Mouse (Mus musculus): ENCODE measurements around the gene Foxc1.

Gene Foxc1

DNA sequence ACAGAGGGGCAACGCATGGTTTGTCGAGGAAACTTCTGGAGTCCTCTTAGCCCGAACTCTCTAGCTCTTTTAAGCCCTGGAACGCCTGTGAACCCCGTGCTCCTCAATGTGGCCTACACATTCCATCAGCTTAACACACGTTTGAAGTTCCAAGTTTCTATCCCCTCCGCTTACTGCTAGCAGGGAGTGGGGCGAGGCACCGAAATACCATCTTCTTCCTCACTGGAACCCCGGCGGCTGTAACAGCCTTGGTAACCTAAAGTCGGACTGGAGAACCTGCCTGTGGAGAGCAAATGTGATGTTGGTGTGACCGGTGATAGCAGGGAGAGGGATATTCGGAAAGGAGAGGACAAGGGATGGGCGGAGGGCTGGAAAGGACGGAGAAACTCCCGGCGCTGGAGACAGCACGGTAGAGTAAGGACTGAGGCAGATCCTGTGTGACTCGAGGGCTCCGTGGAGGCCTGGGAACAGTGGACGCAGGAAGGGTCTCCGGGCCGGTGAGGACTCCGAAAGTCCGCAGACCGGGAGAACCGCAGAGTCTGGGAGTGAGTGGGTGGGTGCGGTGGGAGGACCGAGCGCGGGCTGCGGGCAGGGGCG lies 504 bp upstream of the Foxc1 start:
- in situ Hi-C loops (cut with MboI, MseI): no loop called here

DNA sequence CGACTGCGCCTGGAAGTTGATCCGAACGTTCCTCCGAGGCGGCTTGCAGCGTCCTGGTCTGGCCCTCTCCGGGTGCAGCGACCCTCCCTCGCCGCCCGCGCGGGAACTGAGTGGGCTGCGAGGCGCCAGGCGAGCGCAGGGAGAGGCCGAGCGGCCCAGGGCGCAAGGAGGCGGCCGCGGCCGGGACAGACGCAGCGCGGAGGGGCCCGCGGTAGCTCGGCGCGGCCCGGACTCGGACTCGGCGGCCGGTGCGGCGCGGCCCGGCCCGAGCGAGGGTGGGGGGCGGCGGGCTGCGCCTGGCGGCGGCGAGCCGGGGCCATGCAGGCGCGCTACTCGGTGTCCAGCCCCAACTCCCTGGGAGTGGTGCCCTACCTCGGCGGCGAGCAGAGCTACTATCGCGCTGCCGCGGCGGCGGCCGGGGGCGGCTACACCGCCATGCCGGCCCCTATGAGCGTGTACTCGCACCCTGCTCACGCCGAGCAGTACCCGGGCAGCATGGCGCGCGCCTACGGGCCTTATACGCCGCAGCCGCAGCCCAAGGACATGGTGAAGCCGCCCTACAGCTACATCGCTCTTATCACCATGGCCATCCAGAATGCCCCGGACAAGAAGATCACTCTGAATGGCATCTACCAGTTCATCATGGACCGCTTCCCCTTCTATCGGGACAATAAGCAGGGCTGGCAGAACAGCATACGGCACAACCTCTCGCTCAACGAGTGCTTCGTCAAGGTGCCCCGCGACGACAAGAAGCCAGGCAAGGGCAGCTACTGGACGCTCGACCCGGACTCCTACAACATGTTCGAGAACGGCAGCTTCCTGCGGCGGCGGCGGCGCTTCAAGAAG lies 680 bp downstream of the Foxc1 start:
- in situ Hi-C loops (cut with MboI, MseI): no loop called here

DNA sequence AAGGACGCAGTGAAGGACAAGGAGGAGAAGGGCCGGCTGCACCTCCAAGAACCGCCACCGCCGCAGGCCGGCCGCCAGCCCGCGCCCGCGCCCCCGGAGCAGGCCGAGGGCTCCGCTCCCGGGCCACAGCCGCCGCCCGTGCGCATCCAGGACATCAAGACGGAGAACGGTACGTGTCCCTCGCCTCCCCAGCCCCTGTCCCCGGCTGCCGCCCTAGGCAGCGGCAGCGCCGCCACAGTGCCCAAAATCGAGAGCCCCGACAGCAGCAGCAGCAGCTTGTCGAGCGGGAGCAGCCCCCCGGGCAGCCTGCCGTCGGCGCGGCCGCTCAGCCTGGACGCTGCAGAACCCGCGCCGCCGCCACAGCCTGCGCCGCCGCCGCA lies 1.3 kb downstream of the Foxc1 start:
- in situ Hi-C loops (cut with MboI, MseI): no loop called here

DNA sequence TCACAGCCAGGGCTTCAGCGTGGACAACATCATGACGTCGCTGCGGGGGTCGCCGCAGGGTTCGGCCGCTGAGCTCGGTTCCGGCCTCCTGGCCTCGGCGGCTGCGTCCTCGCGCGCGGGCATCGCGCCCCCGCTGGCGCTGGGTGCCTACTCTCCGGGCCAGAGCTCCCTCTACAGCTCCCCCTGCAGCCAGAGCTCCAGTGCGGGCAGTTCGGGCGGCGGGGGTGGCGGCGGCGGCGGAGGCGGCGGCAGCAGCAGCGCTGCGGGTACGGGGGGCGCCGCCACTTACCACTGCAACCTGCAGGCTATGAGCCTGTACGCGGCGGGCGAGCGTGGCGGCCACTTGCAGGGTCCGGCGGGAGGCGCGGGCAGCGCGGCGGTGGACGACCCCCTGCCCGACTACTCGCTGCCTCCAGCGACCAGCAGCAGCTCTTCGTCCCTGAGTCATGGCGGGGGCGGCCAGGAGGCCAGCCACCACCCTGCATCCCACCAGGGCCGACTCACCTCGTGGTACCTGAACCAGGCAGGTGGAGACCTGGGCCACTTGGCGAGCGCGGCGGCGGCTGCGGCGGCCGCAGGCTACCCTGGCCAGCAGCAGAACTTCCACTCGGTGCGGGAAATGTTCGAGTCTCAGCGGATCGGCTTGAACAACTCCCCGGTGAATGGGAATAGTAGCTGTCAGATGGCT lies 1.8 kb downstream of the Foxc1 start:
- in situ Hi-C loops (cut with MboI, MseI): no loop called here

DNA sequence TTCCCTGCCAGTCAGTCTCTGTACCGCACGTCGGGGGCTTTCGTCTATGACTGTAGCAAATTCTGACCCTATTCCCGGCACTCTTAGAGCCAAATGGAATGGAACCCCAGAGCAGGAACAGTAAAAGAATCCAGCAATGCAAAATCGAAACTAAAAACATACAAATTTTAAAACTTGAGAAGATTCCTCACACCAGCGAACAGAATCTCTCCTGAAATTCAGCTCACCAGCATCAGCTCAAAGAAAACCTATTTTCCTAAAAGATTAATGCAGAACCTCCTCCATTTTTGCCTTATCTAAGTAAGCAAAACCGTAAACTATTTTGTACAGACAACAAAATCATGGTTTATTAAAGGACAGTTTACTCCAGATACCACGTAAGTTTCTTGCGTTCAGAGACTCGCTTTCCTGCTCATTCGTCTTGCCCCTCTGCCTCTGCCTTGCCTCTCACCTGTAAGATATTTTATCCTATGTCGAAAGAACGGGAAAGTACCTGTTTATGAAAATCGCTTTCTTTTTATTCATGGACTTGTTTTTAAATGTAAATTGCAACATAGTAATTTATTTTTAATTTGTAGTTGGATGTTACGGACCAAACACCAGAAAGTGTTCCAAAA lies 2.5 kb downstream of the Foxc1 start:
- in situ Hi-C loops (cut with MboI, MseI): no loop called here

DNA sequence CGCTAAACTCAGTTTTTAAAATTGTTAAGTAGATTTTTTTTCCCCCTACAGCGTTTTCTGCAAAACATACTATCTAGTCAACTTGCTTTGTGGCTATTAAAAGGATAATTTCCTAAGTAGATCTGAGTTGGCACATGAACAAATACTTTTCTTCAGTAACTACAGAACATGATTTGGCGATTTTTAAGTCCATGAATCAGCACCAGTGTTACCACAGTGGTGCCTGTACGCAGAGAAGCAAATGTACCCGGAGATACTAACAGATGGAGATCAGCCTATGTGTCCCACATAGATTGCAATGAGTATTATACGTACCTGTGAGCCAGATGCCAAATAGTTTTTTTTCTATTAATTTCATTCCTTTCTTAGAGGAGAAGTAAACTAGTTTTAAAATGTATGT lies 3.3 kb downstream of the Foxc1 start:
- in situ Hi-C loops (cut with MboI, MseI): no loop called here

DNA sequence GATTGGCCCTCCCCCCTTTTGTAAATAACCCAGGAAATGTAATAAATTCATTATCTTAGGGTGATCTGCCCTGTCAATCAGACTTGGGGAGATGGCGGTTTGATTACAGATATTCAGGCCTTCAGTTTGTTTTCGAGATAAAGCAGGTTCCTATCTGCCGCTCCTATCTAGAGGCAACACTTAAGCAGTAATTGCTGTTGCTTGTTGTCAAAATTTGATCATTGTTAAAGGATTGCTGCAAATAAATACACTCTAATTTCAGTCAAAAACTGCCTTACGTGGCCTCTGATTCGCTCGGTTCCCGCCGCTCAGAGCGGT lies 3.9 kb downstream of the Foxc1 start:
- in situ Hi-C loops (cut with MboI, MseI): no loop called here

DNA sequence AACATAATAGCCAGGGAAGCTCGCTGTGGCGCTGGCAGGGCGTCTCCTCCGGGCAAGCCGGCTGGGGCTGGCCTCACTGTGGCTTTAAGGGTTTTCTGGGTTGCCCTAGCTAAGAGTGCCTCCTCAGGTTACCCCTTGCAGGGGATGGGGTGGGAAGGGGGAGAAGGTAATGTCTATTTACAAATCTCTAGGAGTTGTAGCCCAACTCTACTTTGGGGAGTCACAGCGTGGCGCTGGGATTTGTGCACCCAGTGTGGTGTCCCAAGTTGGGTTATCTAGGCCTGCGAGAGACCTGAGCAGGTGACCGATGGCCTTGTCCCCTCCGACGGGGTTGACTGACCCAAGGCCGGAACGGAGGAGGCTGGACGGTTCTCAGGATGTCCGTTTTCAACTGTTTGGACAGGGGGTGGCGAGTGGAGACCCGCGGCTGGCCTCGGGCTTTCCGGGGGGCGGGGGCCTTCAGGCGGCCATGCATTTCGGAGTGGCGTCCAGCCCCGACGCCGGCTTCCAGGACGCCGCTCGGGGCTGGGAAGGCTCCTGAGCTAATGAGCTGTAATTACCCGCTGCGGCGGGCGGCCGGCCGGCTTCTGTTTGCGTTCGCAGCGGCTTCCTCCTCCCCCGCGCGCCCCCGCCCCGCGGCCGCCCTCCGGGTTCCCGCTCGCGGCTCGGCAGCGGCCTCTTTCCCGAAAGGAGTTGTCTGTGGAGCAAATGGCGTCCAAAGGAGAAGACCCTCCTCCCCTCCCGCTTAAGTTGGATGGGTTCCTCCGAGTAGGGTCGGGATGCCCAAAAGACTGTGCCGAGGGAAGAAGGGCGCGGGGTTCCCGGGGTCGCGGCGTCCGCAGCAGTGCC lies 4.5 kb downstream of the Foxc1 start:
- in situ Hi-C loops (cut with MboI, MseI): no loop called here

DNA sequence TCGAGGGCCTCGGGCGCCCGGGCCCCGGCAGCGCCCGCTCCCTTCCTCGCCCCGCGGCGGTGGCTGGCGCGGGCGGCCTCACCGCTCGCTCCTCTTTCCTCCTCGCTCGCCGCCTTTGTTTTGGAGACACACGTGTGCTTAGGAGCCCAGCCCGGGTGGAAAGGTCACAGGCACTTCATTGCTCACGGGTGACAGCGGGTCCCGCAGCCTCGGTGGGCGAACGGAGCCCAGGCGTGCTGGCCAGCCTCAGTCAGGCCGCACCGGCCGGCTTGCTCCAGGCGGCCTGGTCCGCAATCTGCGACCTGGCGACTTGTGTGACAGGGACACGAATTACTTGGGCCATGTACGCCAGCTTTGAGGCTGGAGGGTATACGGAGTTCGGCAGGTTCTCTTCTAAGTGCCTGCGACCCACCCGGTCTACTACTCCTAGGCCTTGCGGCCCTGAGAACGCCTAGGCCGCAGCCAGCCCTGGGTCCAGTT lies 5.1 kb downstream of the Foxc1 start:
- in situ Hi-C loops (cut with MboI, MseI): no loop called here

DNA sequence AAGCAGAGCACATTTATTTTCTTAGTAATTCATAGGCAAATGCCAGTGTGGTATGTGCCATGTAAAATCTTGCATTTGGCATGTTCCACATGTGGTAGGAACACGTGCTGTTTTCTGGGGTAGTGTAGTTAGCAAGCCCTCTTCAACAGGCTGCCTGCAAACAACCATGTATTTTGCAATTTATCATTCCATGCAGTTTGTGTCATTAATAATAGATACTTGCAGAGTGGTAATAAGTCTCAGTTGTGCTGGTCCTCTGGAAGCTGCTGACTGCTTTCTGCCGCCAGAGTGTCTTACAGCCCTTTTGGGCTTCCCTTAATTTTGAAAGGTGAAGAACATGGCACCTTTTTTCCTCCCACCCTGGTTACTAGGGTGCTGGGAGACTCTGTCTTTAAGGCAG lies 6.3 kb downstream of the Foxc1 start:
- in situ Hi-C loops (cut with MboI, MseI): no loop called here

DNA sequence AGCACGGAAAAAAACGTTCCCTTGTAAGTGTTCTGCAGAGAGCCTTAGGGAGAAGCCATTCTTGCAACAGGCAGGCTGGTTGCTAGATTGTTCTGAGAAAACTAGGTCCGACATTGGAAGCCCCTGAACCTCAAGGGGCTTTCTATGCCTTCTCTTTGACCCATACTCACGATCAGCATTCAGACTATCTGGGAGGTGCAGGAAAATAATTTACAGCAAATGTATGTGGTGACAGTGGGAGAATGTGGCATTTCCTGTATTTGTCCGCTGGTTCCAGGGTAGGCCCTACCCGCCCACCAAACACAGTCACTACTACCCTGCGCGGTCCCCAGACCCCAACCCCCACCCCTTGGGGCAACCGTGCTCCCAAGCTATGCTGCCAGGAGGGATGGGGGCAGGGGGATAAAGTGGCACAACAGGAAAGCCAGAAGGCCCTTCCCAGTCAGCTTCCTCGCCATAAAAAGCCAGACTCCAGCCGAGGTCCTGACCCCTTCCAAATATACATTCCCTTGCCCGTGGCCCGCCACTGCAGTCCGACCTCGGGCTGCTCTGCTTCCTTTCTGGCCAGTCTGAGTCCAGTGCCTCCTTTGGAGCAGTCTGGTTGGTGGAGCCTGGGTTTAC lies 9.1 kb downstream of the Foxc1 start:
- in situ Hi-C loops (cut with MboI, MseI): no loop called here

DNA sequence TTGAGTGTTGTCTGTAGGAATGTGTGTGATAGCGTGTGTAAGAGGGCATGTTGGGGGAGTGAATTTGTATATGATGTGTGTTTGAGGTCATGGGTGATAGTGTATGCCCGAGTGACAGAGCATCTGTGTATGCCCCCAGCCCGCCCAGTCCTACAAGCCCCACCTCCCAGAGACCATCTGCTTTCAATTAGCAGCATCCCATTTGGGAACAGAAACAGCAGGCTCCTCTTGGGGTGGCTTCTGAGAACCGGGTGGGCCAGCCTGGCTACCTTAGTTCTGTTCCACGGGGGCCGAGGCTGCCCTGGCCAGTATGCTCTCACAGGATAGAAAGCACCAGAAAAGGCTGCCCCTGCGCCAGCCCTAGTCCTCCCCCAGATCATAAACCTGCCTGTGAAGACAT lies 11.9 kb downstream of the Foxc1 start:
- in situ Hi-C loops (cut with MboI, MseI): no loop called here

DNA sequence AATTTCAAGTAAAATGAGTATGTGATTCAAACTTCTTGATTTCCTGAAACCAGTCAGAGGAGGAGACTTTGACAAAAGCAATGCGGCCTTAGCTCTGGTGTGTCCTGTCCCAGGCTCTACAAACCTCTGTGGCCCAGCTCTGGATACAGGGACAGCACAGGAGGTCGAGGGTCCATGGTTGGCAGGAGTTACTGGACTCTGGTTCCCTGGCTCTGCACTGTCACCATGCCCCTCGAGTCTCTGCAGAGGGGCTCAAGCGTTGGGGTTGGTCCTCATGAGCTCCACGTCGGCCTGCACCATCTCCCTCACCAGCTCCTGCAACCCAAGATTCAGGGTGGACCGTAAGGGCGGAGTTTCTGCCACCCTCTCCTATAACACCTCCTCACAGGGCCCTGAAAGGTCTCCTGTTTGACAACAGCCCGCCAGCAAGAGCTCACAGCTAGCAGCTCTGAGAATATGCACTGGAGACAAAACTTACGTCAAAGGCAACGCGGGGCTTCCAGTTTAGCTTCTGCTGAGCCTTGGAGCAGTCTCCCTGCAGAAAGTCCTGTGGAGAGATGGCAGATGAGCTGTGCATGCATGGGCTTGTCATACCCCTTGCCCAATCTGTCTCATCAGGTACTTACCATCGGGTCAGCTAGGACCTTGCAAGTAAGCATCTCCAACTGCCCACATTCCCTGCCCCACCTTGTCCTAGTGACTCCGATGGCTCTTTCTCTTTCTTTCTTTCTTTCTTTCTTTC lies 13.4 kb downstream of the Foxc1 start:
- in situ Hi-C loops (cut with MboI, MseI): no loop called here

DNA sequence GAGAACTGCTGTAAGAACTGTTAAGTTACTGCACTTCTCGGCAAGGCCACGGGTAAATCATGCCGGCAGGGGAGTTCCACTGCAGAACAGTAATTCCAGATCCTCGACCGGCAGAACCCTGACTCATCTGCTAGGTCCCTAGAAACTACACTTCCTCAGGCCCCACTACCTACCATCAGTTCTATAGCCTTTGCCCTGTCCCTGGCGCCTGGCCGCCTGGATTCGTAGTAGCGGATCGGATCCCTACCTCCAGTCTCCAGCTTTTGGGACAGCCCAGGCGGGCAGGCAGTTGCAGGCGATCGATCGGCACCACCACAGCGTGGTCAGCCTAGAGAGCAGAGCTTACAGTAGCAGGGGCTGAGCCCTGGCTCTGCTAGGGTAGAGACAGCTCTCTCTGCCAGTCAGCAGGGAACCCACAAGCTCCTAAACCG lies 14.2 kb downstream of the Foxc1 start:
- in situ Hi-C loops (cut with MboI, MseI): no loop called here

DNA sequence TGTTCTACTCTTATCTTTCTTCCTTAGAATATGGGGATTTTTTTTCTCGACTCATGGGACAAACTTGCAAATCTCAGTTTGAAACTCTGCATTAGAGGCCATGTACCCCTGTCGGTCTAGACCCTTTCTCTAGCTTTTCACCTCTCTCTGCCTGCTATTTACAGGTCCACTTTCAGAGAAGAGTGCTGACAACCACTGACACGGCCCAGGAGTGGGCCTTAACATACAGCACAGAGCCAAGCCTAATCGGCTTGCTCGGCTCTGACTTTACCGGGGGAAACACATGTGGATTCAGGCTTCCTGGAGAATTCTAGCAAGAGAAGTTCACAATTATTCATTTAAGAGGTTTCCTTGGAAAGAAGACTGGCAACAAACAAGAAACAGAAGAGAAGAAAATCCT lies 14.6 kb downstream of the Foxc1 start:
- in situ Hi-C loops (cut with MboI, MseI): no loop called here

DNA sequence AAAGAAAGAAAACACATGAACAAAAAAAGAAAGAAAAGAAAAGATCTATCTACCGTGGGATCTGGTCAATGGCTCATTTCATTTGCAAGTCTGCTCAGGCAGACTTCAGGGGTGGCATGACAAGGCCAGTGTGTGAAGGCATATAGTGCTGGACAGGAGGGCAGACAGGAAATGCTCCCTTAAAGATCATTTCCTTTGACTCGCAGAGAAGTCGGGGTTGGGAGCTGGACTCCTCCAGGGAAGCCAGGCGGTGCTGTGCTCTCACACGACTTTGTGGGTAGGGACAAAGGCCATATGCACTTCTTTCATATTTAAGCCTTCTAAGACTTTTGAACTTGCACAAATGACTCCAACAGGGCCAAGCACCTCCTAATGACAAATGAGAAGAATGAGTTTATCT lies 16.9 kb downstream of the Foxc1 start:
- in situ Hi-C loops (cut with MboI, MseI): no loop called here

DNA sequence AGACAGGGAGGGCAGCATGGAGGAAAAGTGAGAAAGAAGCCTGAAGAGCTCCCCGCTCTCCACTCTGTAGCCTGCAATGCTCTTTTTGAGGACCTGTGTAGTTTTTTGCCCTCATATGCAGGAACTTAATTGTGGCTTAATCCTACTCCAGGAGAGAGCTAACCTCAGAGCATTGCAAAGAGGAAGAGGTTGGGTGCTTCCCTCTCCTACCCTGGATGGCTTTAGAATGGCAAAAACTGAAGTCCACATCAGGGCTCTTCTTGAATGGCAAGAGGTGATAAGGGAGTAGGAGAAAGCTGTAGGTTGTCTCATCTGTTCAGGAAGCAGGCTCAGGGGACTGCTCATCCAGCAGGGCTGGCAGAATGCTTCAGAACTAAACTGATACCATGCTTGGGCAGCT lies 18.7 kb downstream of the Foxc1 start:
- in situ Hi-C loops (cut with MboI, MseI): no loop called here

DNA sequence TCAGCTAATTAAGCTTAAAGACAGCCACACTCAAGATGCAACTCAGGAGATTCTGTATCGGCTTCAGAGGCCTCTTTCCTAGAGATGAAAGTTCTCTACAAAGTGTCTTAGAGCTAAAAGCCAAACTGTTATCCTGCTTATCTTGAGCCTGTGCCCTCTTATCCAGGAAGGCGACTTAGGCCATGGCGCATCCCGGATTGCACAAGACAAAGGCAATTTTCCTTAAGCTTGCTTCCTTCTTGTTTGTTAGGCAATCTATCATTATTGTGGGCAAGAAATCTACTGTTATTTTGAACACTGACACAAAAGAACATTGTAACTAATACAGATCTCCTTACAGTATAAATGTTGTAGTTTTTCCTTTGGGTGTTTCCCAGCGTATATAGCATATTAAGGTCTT lies 20.7 kb downstream of the Foxc1 start:
- in situ Hi-C loops (cut with MboI, MseI): no loop called here

DNA sequence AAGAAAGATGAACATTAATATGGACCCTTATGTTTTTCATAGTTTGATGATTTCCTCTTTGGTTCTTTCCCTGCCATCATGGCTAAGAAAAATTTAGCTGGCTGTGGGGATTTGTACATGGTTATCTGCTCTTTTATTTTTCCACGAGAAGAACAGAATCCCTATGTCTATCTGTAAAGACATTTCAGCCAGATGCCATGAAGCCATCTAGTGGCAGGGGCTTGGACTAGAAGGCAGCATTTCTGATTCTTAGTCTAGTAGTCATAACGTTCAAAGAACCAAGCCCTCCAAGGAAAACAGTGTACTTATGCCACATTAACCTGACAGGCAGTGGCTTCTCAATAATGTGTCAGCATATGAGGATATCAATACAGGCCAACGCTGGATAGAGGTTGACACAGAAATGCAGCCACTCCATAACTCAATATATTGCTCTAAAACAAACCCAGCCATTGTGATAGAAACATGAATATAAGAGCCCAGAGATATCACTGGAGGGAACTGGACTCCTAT lies 21.4 kb downstream of the Foxc1 start:
- in situ Hi-C loops (cut with MboI, MseI): no loop called here

DNA sequence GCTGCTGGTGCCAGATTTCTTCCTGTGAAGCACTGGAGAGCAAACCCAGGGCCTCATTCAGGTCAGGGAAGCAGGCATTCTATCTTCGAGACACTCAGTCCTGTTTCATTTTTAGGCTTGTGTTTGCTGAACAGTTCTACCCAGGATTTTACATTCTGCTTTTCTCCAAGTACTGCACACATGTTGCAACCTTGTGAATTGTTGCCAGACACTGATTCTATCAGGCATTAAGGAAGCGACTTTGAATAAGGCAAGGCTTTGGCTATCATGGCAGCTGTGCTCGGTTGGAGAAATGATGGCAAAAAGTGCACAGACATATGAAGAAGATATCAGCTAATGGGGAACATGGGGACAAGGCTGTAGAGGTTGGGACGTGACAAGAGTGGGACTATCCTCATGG lies 22.0 kb downstream of the Foxc1 start:
- in situ Hi-C loops (cut with MboI, MseI): no loop called here

Data from regulatory T cell (primary cell).